Mouse (Mus musculus) lung, postnatal 0 days (tissue): ENCODE measurements at regions not wholly inside any gene's neighbourhood (a gene's known extent, or its start where the extent isn't known, plus 50 kb on each side); places are given as distances from the start of the nearest gene placed in this dataset.

Source experiments
- ATAC-seq: fragments of 200-750 bp; cut with Nextera tagmentation; 2 replicates; pipeline ENCODE4 v1.8.0; 2017; ENCODE audit warnings: moderate library complexity
- DNase-seq: peaks from one replicate; pipeline ENCODE4 v3.0.0-alpha.2; 2016; ENCODE audit warnings: low spot score
- H3K27ac ChIP-seq: fragments of 300-500 bp; sonication (generic); 2 replicates; pipeline ENCODE4 v1.5.1; 2014; ENCODE audit warnings: antibody characterized with exemption, mild to moderate bottlenecking, low read length, mixed read lengths
- H3K27me3 ChIP-seq: fragments of 300-500 bp; sonication (generic); replicated peaks from 2 replicates; pipeline ENCODE4 v1.6.1; 2014; ENCODE audit warnings: low read length, mixed read lengths; ENCODE audit not compliant: insufficient read depth
- H3K36me3 ChIP-seq: fragments of 300-500 bp; sonication (generic); 2 replicates; pipeline ENCODE4 v1.6.1; 2014; ENCODE audit warnings: low read length, mixed read lengths; ENCODE audit not compliant: insufficient read depth
- H3K4me1 ChIP-seq: fragments of 300-500 bp; sonication (generic); 2 replicates; pipeline ENCODE4 v1.6.1; 2014; ENCODE audit warnings: antibody characterized with exemption, low read depth, low read length, mixed read lengths; ENCODE audit not compliant: insufficient read depth
- H3K4me2 ChIP-seq: fragments of 300-500 bp; sonication (generic); replicated peaks from 2 replicates; pipeline ENCODE4 v1.6.1; 2014; ENCODE audit warnings: low read depth, mild to moderate bottlenecking, low read length, moderate library complexity, mixed read lengths
- H3K4me3 ChIP-seq: fragments of 300-500 bp; sonication (generic); 2 replicates; pipeline ENCODE4 v1.5.1; 2014; ENCODE audit warnings: low read depth, low read length
- H3K9ac ChIP-seq: fragments of 300-500 bp; sonication (generic); replicated peaks from 2 replicates; pipeline ENCODE4 v1.6.1; 2014; ENCODE audit warnings: low read depth, mild to moderate bottlenecking
- H3K9me3 ChIP-seq: fragments of 300-500 bp; sonication (generic); 2 replicates; pipeline ENCODE4 v1.6.1; 2016; ENCODE audit warnings: low read length, mixed read lengths
- CTCF ChIP-seq: IDR thresholded peaks from 2 replicates; pipeline ENCODE4 v1.5.1; 2016; ENCODE audit warnings: antibody characterized with exemption, mild to moderate bottlenecking
- EP300 ChIP-seq: IDR thresholded peaks from 2 replicates; pipeline ENCODE4 v1.6.1; 2016; ENCODE audit warnings: antibody characterized with exemption, mild to moderate bottlenecking, control low read depth
- WGBS: fragments of 180-500 bp; shearing (Covaris S2); extraction: QIAGEN DNeasy Blood & Tissue Kit; methylation state at CpG from one replicate; pipeline ENCODE4 v1.1.7; 2014; 5-methylcytosine and 5-hydroxymethylcytosine counted together

DNA sequence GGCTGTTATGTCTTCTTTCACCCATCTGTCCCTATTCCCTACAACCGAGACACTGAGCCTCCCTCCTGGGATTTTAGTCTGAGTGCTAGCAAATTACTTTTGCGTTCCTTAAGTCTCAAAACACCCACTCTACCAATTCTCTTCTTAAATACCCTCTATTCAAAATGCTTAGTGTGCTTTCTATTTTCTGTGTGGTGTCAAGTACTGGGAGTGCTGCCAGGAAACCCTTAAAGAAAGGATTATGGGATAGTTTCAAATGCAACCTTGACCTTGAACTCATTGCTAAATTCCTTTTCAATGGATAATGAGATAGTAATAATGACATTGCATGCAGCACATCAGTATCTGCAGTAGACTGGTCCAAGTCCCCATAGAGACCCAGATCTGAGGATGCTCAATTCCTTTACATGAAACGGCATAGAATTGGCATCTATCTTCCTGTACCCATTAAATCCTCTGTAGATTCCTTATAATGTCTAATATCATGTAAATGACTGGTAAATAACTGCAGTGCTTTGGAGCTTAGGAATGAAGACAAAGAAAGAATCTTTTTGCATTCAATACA, 142.1 kb upstream of the Tll1 start:
- 63% methylated on average over 3 of the region's 3 CpGs for WGBS
- ATAC-seq (no peak), DNase-seq (no peak)
- H3K9ac ChIP-seq: no peak overlapping the region
- TF ChIP-seq EP300 (no peak), CTCF (no peak)
- no peaks in the 10 kb centered on the region for H3K36me3 ChIP-seq
- H3K4me2 ChIP-seq: no peak overlapping the region
- no peak overlapping the region for H3K27ac ChIP-seq
- H3K4me1 ChIP-seq: no peaks in the 10 kb centered on the region
- no peaks in the 10 kb centered on the region for H3K27me3 ChIP-seq
- no peak overlapping the region for H3K4me3 ChIP-seq
- no peaks in the 10 kb centered on the region for H3K9me3 ChIP-seq

DNA sequence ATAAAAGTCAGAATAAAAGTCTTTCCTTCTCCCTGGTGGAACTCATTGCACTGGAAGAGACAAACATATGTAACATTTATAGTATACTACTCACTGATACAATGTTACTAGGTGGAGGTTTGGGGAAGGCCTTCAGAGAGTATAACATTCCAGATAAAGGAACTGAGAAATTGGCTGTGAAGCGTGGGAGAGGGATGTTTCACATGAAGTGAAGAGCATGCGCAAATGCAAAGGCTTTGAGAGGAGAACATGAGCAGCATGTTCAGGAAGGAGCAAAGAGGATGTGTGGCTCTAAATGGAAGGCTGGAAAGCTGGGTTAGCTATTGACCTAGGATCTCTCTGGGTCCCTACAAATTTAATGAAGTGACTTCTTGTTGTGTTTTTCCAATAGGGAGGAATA, 141.4 kb upstream of the Tll1 start:
- ATAC-seq (no peak), DNase-seq (no peak)
- H3K27me3 ChIP-seq: no peaks in the 10 kb centered on the region
- H3K4me1 ChIP-seq: no peaks in the 10 kb centered on the region
- WGBS: 74% methylated on average over 2 of the region's 2 CpGs
- no peak overlapping the region for H3K4me2 ChIP-seq
- H3K9ac ChIP-seq: no peak overlapping the region
- TF ChIP-seq EP300 (no peak), CTCF (no peak)
- H3K9me3 ChIP-seq: no peaks in the 10 kb centered on the region
- no peaks in the 10 kb centered on the region for H3K36me3 ChIP-seq
- H3K4me3 ChIP-seq: no peak overlapping the region
- H3K27ac ChIP-seq: no peak overlapping the region

DNA sequence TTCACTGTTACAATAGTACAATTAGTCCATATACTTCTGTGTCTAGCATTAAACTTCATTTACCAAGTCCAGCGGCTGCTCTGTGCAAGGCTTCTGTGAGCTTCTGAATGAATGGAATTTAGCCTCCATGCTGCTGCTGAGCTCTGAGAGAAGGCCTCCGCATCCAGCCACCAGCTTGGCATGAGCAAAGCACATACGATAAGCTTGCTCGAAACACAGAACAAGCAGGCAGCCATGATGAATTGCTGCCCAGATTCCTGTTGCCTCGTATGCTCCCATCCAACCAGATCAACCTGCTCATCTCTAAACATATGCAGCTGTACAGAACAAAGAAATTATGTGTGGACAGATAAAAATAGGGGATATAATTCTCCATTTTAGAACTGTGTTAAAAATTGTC, 140.4 kb upstream of the Tll1 start:
- no peak overlapping the region for H3K27ac ChIP-seq
- no peak overlapping the region for H3K4me3 ChIP-seq

DNA sequence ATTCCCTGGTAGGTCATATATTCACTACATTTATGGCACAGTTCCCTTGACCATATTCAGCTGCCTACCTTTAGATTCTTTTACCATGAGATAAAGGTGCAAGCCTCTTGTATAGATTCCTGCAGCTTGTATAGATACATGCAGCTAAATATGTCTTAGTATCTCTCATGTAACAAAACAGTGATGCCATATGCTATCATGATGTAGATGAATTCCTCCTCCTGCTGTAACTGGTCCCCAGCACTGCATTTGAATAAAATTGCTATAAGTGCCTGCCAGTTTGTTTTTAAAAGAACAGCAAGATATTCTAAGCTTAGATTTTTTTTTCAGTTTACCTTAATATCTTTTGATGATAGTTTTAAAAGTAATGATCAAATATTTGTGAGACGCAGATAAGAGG, 138.9 kb upstream of the Tll1 start:
- Histone ChIP-seq H3K9ac (no peak overlapping the region), H3K36me3 (no peaks in the 10 kb centered on the region), H3K4me3 (no peak overlapping the region), H3K27me3 (no peaks in the 10 kb centered on the region), H3K4me2 (no peak overlapping the region), H3K27ac (no peak overlapping the region), H3K9me3 (no peaks in the 10 kb centered on the region), H3K4me1 (no peaks in the 10 kb centered on the region)
- no peak for DNase-seq
- WGBS: 80% methylated on average over 1 of the region's 1 CpGs
- no peak for TF ChIP-seq CTCF
- no peak for TF ChIP-seq EP300
- no peak for ATAC-seq

More for the DNA sequence above, 140.4 kb upstream of the Tll1 start:
- DNase-seq (no peak), ATAC-seq (no peak)
- TF ChIP-seq CTCF (no peak), EP300 (no peak)
- Histone ChIP-seq H3K4me2 (no peak overlapping the region), H3K9me3 (no peaks in the 10 kb centered on the region), H3K36me3 (no peaks in the 10 kb centered on the region), H3K27me3 (no peaks in the 10 kb centered on the region), H3K9ac (no peak overlapping the region), H3K4me1 (no peaks in the 10 kb centered on the region)
- 69% methylated on average over 5 of the region's 5 CpGs for WGBS

- no peak overlapping the region for H3K4me3 ChIP-seq
- H3K9me3 ChIP-seq: no peaks in the 10 kb centered on the region
- no peaks in the 10 kb centered on the region for H3K27me3 ChIP-seq
- 84% methylated on average over 7 of the region's 7 CpGs for WGBS
- no peak overlapping the region for H3K27ac ChIP-seq
- H3K36me3 ChIP-seq: no peaks in the 10 kb centered on the region
- TF ChIP-seq EP300: no peak
- no peak for TF ChIP-seq CTCF
- no peak overlapping the region for H3K4me2 ChIP-seq
- no peak for DNase-seq
- H3K9ac ChIP-seq: no peak overlapping the region
- no peak for ATAC-seq
- H3K4me1 ChIP-seq: no peaks in the 10 kb centered on the region
Measured at GRCm38 (mm10) chr8:64343600-64343999, 137.5 kb upstream of the Tll1 start.

- H3K27me3 ChIP-seq: no peaks in the 10 kb centered on the region
- H3K4me2 ChIP-seq: no peak overlapping the region
- no peaks in the 10 kb centered on the region for H3K36me3 ChIP-seq
- TF ChIP-seq EP300: no peak
- TF ChIP-seq CTCF: no peak
- H3K4me1 ChIP-seq: no peaks in the 10 kb centered on the region
- no peak overlapping the region for H3K9ac ChIP-seq
- H3K9me3 ChIP-seq: no peaks in the 10 kb centered on the region
- ATAC-seq: no peak
- no peak overlapping the region for H3K27ac ChIP-seq
- H3K4me3 ChIP-seq: no peak overlapping the region
- no peak for DNase-seq
Measured at GRCm38 (mm10) chr8:64342397-64342796, 136.3 kb upstream of the Tll1 start.

DNA sequence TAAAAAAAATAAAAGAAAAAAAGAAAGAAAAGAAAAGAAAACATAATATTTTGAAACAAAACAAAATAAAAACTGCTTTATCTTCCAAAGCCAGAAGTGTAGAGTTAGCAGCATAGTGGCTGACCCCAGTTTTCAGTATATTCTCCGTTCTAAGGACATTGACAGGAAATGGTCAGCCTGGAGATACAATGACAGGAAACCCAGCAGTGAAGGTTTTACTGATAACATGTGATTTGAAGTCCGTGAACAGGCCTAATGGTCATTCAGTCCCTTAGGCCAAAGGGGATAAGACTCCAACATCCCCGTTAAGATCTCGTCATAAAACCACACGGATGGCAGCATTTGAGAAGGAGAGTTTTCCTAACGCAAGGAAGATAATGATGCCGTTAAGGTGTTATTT, 131.3 kb upstream of the Tll1 start:
- peak; percentile 16 for DNase-seq
- ATAC-seq: no peak
- Histone ChIP-seq H3K9ac (no peak overlapping the region), H3K4me3 (no peak overlapping the region), H3K4me2 (no peak overlapping the region), H3K4me1 (no peaks in the 10 kb centered on the region), H3K36me3 (no peaks in the 10 kb centered on the region), H3K27ac (no peak overlapping the region), H3K9me3 (no peaks in the 10 kb centered on the region), H3K27me3 (no peaks in the 10 kb centered on the region)
- 44% methylated on average over 7 of the region's 7 CpGs for WGBS
- TF ChIP-seq EP300 (peak; percentile 68), CTCF (no peak)
